Mouse (Mus musculus): Measurements from ENCODE around the gene Tirap.

Gene Tirap

DNA sequence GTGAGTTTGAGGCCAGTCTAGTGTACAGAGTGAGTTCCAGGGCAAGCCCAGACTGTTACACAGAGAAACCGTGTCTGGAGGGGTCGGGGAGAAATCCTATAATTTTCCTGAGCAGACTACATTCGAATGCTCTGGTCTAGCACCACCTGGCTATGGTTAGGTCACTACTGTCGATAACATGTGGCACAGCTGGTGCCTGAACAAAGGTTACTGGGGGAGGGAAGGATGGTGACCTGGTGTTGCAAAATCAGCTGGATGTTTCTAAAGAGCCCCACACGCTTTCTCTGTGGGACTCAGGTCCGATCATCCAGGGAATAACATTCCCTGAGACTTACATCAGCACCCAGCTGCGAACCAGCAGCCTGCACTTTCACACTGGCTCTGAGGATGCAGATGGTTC is 62.1 kb downstream of the Tirap start:
- ChIA-PET POLR2A (interaction anchor here in 3 of 4 experiments (0.8 to 6.2 kb wide), 11 partner anchors 8 to 94 kb away, joined by 3 to 69 read pairs (median 5); partner anchors contain the start of gene Foxred1 (in 1 of the 3)), CTCF (no interaction called here)

DNA sequence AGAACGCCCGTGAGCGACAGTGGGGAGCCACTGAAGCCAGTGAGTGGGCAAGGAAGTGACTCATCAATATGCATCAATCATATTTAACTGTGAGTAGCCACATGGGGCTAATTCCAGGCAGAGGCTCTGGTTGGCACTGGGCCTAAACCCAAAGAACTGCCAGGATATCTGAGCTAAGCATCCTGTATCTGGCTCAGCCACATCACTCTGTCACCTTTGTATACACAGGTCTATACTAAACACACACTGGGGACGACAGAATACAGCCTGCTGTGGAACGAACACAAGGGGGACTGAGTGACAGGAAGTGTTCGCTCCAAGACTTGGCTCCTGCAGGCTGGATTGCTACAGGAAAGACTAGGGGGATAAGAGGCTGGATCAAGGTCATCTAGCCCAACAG is 64.5 kb downstream of the Tirap start:
- ChIA-PET POLR2A (interaction anchor here in 2 of 4 experiments (0.5 to 6.2 kb wide), 8 partner anchors 9 to 30 kb away, joined by 3 to 69 read pairs (median 4); no protein-coding TSS in a partner anchor), CTCF (interaction anchor here in 1 of 4 experiments (1.1 kb wide), 1 partner anchor 31 kb away, joined by 4 read pairs; no protein-coding TSS in a partner anchor)

All from embryonic stem cell, embryonic (primary cell).